Mouse (Mus musculus) neural tube, embryonic 11.5 days (tissue): ENCODE measurements around the gene Olfr1280. TPM values are rescaled to one million over a fixed set of nuclear protein-coding genes. Genes with fewer than 3 reads are reported as not detected.

Experiments used
- ATAC-seq: fragments of 200-750 bp; cut with Nextera tagmentation; 2 replicates; pipeline ENCODE4 v1.8.0; 2017; ENCODE audit warnings: moderate number of reproducible peaks, mild to moderate bottlenecking, moderate TSS enrichment, moderate library complexity; ENCODE audit not compliant: insufficient read depth, low FRiP score, low TSS enrichment
- DNase-seq: peaks from one replicate; pipeline ENCODE4 v3.0.0-alpha.2; 2015; ENCODE audit warnings: low spot score
- H3K27ac ChIP-seq: fragments of 300-500 bp; sonication (generic); 2 replicates; pipeline ENCODE4 v1.5.1; 2014; ENCODE audit warnings: low read depth, mild to moderate bottlenecking, low read length
- H3K27me3 ChIP-seq: fragments of 300-500 bp; sonication (generic); 2 replicates; pipeline ENCODE4 v1.6.1; 2014; ENCODE audit warnings: mild to moderate bottlenecking, low read length, mixed read lengths; ENCODE audit not compliant: control insufficient read depth, insufficient read depth
- H3K36me3 ChIP-seq: fragments of 300-500 bp; sonication (generic); 2 replicates; pipeline ENCODE4 v1.6.1; 2014; ENCODE audit warnings: mild to moderate bottlenecking, low read length, moderate library complexity, mixed read lengths; ENCODE audit not compliant: control insufficient read depth, insufficient read depth
- H3K4me1 ChIP-seq: fragments of 300-500 bp; sonication (generic); 2 replicates; pipeline ENCODE4 v1.6.1; 2014; ENCODE audit warnings: low read length, mixed read lengths; ENCODE audit not compliant: control insufficient read depth, insufficient read depth
- H3K4me2 ChIP-seq: fragments of 300-500 bp; sonication (generic); 2 replicates; pipeline ENCODE4 v1.6.1; 2014; ENCODE audit warnings: low read depth, mild to moderate bottlenecking, moderate library complexity
- H3K4me3 ChIP-seq: fragments of 300-500 bp; sonication (generic); 2 replicates; pipeline ENCODE4 v1.5.1; 2014; ENCODE audit warnings: low read depth, low read length
- H3K9ac ChIP-seq: fragments of 300-500 bp; sonication (generic); 2 replicates; pipeline ENCODE4 v1.6.1; 2014; ENCODE audit warnings: mild to moderate bottlenecking, low read length
- H3K9me3 ChIP-seq: fragments of 300-500 bp; sonication (generic); 2 replicates; pipeline ENCODE4 v1.6.1; 2016; ENCODE audit warnings: low read length; ENCODE audit not compliant: control insufficient read depth
- WGBS: fragments of 180-500 bp; shearing (Covaris S2); extraction: QIAGEN DNeasy Blood & Tissue Kit; methylation state at CpG from one replicate; pipeline ENCODE4 v1.1.7; 2014; 5-methylcytosine and 5-hydroxymethylcytosine counted together
- polyA plus RNA-seq: library from polyadenylated mRNA; unstranded; fragments of >200 nt; fragmentation: Nextera tagmentation; extraction: Ambion mirVana; gene quantifications from 2 replicates; pipeline ENCODE4 v1.2.1, GENCODE M21; 2014

Olfr1280 gene
- polyA plus RNA-seq, 1 experiment from 2014 or later = not detected

- no peaks in the 10 kb centered on the region for H3K9me3 ChIP-seq
- H3K27ac ChIP-seq = no peak within 1 kb of the TSS
- no peak within 1 kb of the TSS for H3K9ac ChIP-seq
- DNase-seq (no peak), ATAC-seq (no peak)
- H3K4me2 ChIP-seq = no peak within 1 kb of the TSS
- 81% methylated on average over 1 of the region's 1 CpGs for WGBS
- H3K27me3 ChIP-seq = no peaks in the 10 kb centered on the region
- H3K36me3 ChIP-seq = no peaks in the 10 kb centered on the region
- no peaks in the 10 kb centered on the region for H3K4me1 ChIP-seq
- H3K4me3 ChIP-seq = no peak within 1 kb of the TSS
These were observed 61.4 kb downstream of the Olfr1280 start, which contains the start of gene Olfr1284 for GRCm38 (mm10) chr2:111375222-111375621. TSS of gene Olfr1284 (plus strand) at chr2:111375522.

Other genes starting within 250 kb of the Olfr1280 start
- gene Gm13941, start 208.0 kb upstream of the Olfr1280 start, polyA plus RNA-seq = not detected in 2 replicates
- gene Gm15130, start 161.1 kb upstream of the Olfr1280 start, polyA plus RNA-seq = not detected in 2 replicates
- not detected in 2 replicates for gene 4930430A15Rik, start 84.4 kb upstream of the Olfr1280 start, polyA plus RNA-seq
- not detected in 2 replicates for gene Olfr1275, start 78.7 kb upstream of the Olfr1280 start, polyA plus RNA-seq
- not detected in 2 replicates for gene Olfr1276, start 59.5 kb upstream of the Olfr1280 start, polyA plus RNA-seq
- gene Olfr1277, start 39.9 kb upstream of the Olfr1280 start, polyA plus RNA-seq = not detected in 2 replicates
- not detected in 2 replicates for gene Olfr1278, start 23.9 kb upstream of the Olfr1280 start, polyA plus RNA-seq
- gene Olfr1279, start 13.4 kb upstream of the Olfr1280 start, polyA plus RNA-seq = not detected in 2 replicates
- not detected in 2 replicates for gene Olfr1281, start 12.5 kb downstream of the Olfr1280 start, polyA plus RNA-seq
- not detected in 2 replicates for gene Olfr1282, start 22.1 kb downstream of the Olfr1280 start, polyA plus RNA-seq
- gene Olfr1283, start 52.8 kb downstream of the Olfr1280 start, polyA plus RNA-seq = not detected in 2 replicates
- gene Olfr1284, start 61.5 kb downstream of the Olfr1280 start, polyA plus RNA-seq = not detected in 2 replicates
- gene Olfr1286, start 109.1 kb downstream of the Olfr1280 start, polyA plus RNA-seq = not detected in 2 replicates
- not detected in 2 replicates for gene Olfr1287, start 135.1 kb downstream of the Olfr1280 start, polyA plus RNA-seq
- not detected in 2 replicates for gene Olfr1288, start 160.1 kb downstream of the Olfr1280 start, polyA plus RNA-seq
- gene Olfr1289, start 166.8 kb downstream of the Olfr1280 start, polyA plus RNA-seq = not detected in 2 replicates
- gene Olfr1290, start 179.8 kb downstream of the Olfr1280 start, polyA plus RNA-seq = not detected in 2 replicates
- not detected in 2 replicates for gene Olfr1291-ps1, start 183.2 kb downstream of the Olfr1280 start, polyA plus RNA-seq
- gene Olfr1293-ps, start 211.2 kb downstream of the Olfr1280 start, polyA plus RNA-seq = not detected in 2 replicates
- not detected in 2 replicates for gene Olfr1294, start 226.3 kb downstream of the Olfr1280 start, polyA plus RNA-seq